Mouse (Mus musculus): Measurements from ENCODE around the gene Sorl1.

GRCm38 (mm10) chr9:41918657-41919380, 205.3 kb downstream of the Sorl1 start:
- TF ChIP-seq ZC3H11A (IDR thresholded peaks at IDR 0.05; ENCODE audit: borderline replicate concordance, low read depth, low read length) (no peak), MAFK (IDR thresholded peaks at IDR 0.05; ENCODE audit: insufficient read depth, low read depth, low read length) (no peak)
